Mouse (Mus musculus) intestine, embryonic 16.5 days (tissue): ENCODE measurements around the gene Zfp386. TPM values are rescaled to one million over a fixed set of nuclear protein-coding genes. Genes with fewer than 3 reads are reported as not detected.
"Not testable (repeated sequence)": the region's sequence is repeated elsewhere in the genome, so short reads cannot be mapped to it uniquely, and the experiment has no call there.

ENCODE experiments used
- ATAC-seq: fragments of 200-750 bp; cut with Nextera tagmentation; 2 replicates; pipeline ENCODE4 v1.8.0; 2017; ENCODE audit warnings: moderate TSS enrichment, moderate library complexity
- H3K27ac ChIP-seq: fragments of 300-500 bp; sonication (generic); 2 replicates; pipeline ENCODE4 v1.5.1; 2014; ENCODE audit warnings: mild to moderate bottlenecking, low read length
- H3K27me3 ChIP-seq: fragments of 300-500 bp; sonication (generic); replicated peaks from 2 replicates; pipeline ENCODE4 v1.6.1; 2014; ENCODE audit warnings: low read length, control low read depth, mixed read lengths; ENCODE audit not compliant: control insufficient read depth, insufficient read depth
- H3K36me3 ChIP-seq: fragments of 300-500 bp; sonication (generic); 2 replicates; pipeline ENCODE4 v1.6.1; 2014; ENCODE audit warnings: low read length, control low read depth; ENCODE audit not compliant: control insufficient read depth, insufficient read depth
- H3K4me1 ChIP-seq: fragments of 300-500 bp; sonication (generic); 2 replicates; pipeline ENCODE4 v1.6.1; 2014; ENCODE audit warnings: low read length, control low read depth, mixed read lengths; ENCODE audit not compliant: control insufficient read depth, insufficient read depth
- H3K4me2 ChIP-seq: fragments of 300-500 bp; sonication (generic); 2 replicates; pipeline ENCODE4 v1.6.1; 2014; ENCODE audit warnings: low read depth, low read length, control low read depth
- H3K4me3 ChIP-seq: fragments of 300-500 bp; sonication (generic); 2 replicates; pipeline ENCODE4 v1.5.1; 2014; ENCODE audit warnings: mild to moderate bottlenecking, low read length
- H3K9ac ChIP-seq: fragments of 300-500 bp; sonication (generic); 2 replicates; pipeline ENCODE4 v1.6.1; 2014; ENCODE audit warnings: low read depth, low read length
- H3K9me3 ChIP-seq: fragments of 300-500 bp; sonication (generic); 2 replicates; pipeline ENCODE4 v1.6.1; 2016; ENCODE audit warnings: low read length, control low read depth; ENCODE audit not compliant: control insufficient read depth
- WGBS: fragments of 180-500 bp; shearing (Covaris S2); extraction: QIAGEN DNeasy Blood & Tissue Kit; methylation state at CpG from one replicate; pipeline ENCODE4 v1.1.7; 2014; 5-methylcytosine and 5-hydroxymethylcytosine counted together
- polyA plus RNA-seq: library from polyadenylated mRNA; unstranded; fragments of >200 nt; fragmentation: Nextera tagmentation; extraction: Ambion mirVana; gene quantifications from 2 replicates; pipeline ENCODE4 v1.2.1, GENCODE M21; 2015

Gene Zfp386
- polyA plus RNA-seq, result 25.7 and 28.4 TPM in 2 replicates

DNA sequence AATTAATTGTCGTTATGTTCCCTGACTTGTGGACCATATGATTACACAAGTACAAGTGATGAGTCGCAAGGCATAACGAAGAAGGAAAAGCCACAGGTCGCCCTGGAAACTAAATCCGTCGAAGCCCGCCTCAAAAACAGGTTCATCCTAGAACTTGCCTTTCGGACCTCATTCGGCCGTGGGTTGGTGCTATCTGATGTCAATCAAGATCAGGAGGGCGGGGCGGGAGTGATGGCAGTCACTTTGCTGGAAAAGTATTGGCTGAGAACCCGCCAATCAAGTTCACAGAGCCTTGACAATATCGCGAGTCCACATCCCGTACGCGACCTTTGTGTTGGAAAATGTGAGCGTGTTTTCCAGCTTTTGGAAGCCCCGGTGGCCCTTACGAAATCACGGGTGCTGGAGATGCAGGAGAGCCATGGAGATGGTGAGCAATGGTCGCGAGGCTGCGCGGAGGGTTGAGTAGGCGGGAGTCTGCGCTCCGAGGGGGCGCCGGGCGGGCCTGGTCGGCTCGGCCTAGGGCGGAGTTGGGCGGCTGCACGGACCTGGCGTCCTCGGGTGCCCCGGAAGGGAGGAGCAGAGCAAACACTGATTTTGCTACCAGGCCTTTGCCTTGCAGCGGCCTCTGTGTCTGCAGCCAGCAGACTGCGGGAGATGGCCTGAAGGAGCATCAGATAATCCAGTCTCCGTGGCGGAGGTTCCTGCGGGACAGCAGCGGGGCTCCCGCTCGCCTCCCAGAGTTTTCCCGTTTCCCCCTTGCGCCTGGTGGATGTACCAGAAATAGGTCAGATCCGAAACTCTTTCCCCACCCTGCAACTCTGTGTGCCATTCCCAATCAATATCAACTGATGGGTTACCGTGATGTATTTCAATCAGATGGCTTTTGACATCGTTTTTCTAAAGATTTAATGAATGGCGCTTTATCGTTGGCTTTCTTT lies at the start of gene Zfp386:
Zfp386 (plus strand) TSS at position 285 of the 938 bp plus-strand sequence.
- H3K36me3 ChIP-seq, result no peaks in the 10 kb centered on the region
- no peaks in the 10 kb centered on the region for H3K27me3 ChIP-seq
- H3K4me3 ChIP-seq, result peak within 1 kb of the TSS; percentile 87
- peak; percentile 100 for ATAC-seq
- no peaks in the 10 kb centered on the region for H3K9me3 ChIP-seq
- H3K4me2 ChIP-seq, result peak within 1 kb of the TSS; percentile 71
- peak within 1 kb of the TSS; percentile 92 for H3K9ac ChIP-seq
- H3K4me1 ChIP-seq, result peaks cover 11% of the 10 kb centered on the region
- peak within 1 kb of the TSS; percentile 98 for H3K27ac ChIP-seq
- WGBS, result under 1% methylated on average over 54 of the region's 55 CpGs

DNA sequence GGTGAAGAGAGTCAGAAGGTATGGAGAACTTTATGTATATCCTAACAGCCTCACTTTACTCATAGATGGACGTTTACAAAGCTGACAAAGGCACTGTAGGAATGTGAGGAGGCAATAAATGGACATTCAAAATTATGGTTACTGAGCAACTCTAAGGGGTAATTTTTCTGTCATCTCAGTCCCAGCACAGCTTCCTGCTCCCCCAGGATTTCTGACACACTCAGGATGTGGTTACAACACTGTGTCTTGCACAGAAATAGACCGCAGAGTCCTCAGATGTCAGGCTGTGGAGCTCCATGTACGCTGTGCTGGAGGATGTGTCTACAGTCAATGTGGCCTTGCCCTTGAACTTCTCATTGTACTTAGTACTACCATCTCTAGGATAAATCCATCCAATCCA lies 47.7 kb upstream of the Zfp386 start:
- not testable (repeated sequence) for H3K9ac ChIP-seq, H3K27ac ChIP-seq, H3K27me3 ChIP-seq, ATAC-seq, H3K4me3 ChIP-seq, H3K4me2 ChIP-seq, H3K36me3 ChIP-seq, H3K4me1 ChIP-seq, H3K9me3 ChIP-seq
- 65% methylated on average over 3 of the region's 3 CpGs for WGBS

DNA sequence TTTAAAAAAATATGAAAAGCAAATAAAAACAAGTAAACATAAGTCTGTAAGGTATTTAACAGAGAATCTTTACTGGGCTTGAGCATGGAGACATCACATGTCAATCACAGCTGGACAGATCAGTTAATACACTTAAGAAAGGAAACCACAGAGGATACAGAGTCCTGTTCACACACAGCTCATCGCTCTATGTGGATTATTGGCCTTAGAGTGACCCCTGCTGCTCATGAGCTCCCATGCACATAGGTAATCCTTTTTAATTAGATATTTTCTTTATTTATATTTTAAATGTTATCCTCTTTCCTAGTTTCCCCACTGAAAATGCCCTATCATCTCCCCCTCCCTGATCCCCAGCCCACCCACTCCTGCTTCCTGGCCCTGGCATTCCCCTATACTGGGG lies 44.6 kb upstream of the Zfp386 start:
- H3K4me3 ChIP-seq, H3K27me3 ChIP-seq, H3K4me2 ChIP-seq, H3K4me1 ChIP-seq, ATAC-seq, H3K36me3 ChIP-seq, H3K27ac ChIP-seq, H3K9ac ChIP-seq, H3K9me3 ChIP-seq: not testable (repeated sequence)
- 80% methylated on average over 1 of the region's 1 CpGs for WGBS

DNA sequence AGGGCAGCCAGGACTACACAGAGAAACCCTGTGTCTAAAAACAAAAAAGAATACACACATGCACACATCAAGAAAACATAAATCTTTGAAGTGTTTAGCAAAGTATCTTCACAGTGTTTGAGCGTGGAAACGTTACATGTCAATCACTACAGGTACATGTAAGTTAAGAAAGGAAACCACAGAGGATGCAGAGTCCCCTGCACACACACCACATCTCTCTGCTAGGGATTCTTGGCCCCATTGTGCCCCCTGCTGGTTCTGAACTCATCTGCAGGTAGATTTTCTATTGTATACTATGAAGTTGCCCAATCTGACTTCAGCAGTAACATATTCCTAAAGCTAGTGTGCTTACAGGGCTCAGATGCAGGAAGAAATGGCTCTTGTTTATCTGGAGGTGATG lies 36.7 kb upstream of the Zfp386 start:
- no peak for ATAC-seq
- H3K27ac ChIP-seq, result no peak overlapping the region
- WGBS, result 88% methylated on average over 2 of the region's 2 CpGs
- no peak overlapping the region for H3K4me3 ChIP-seq
- H3K9ac ChIP-seq, result no peak overlapping the region
- H3K27me3 ChIP-seq, result no peaks in the 10 kb centered on the region
- no peaks in the 10 kb centered on the region for H3K4me1 ChIP-seq
- no peaks in the 10 kb centered on the region for H3K9me3 ChIP-seq
- no peak overlapping the region for H3K4me2 ChIP-seq
- no peaks in the 10 kb centered on the region for H3K36me3 ChIP-seq

DNA sequence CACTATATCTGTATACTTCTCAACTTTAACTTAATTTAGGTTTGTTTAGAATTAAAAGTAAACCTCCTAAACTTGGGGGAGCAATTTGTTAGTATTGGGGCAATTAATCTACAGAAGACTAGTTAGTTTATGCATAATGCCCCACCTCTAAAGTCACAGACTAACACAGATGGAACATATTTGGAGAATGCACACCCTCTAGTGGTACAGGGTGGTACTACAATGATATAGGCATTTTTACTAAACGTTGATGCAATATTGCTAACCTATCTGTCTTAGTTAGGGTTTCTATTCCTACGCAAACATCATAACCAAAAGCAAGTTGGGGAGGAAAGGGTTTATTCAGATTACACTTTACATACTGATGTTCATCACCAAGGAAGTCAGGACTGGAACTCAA lies 19.4 kb upstream of the Zfp386 start:
- ATAC-seq, result no peak

DNA sequence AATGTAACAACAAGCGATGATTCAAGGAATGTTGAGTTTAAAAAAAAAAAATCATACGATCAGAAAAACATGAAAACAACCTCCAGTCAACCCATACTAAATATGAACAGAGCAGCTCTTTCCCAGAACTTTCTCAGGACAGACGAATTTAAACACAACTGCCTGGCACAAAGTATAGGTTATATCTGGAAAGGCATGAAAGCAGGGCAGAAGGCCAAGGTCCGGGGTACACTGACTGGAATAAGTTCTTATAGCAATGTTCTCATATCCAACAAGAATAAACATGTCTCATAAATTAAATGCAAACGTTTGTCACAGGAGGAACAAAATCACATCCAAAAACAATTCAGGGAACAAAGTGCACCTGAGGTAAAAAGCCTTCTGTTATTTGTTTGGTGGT lies 12.2 kb upstream of the Zfp386 start:
- H3K4me1 ChIP-seq, result no peaks in the 10 kb centered on the region
- H3K27me3 ChIP-seq, result no peaks in the 10 kb centered on the region
- no peak overlapping the region for H3K4me2 ChIP-seq
- H3K9me3 ChIP-seq, result no peaks in the 10 kb centered on the region
- WGBS, result 71% methylated on average over 5 of the region's 5 CpGs
- no peak for ATAC-seq
- H3K36me3 ChIP-seq, result no peaks in the 10 kb centered on the region
- no peak overlapping the region for H3K27ac ChIP-seq
- no peak overlapping the region for H3K4me3 ChIP-seq
- no peak overlapping the region for H3K9ac ChIP-seq

More for the DNA sequence above, 19.4 kb upstream of the Zfp386 start:
- no peak overlapping the region for H3K4me3 ChIP-seq
- H3K9ac ChIP-seq, result no peak overlapping the region
- no peaks in the 10 kb centered on the region for H3K4me1 ChIP-seq
- H3K36me3 ChIP-seq, result no peaks in the 10 kb centered on the region
- 47% methylated on average over 2 of the region's 2 CpGs for WGBS
- H3K27me3 ChIP-seq, result no peaks in the 10 kb centered on the region
- H3K9me3 ChIP-seq, result no peaks in the 10 kb centered on the region
- no peak overlapping the region for H3K4me2 ChIP-seq
- H3K27ac ChIP-seq, result no peak overlapping the region

DNA sequence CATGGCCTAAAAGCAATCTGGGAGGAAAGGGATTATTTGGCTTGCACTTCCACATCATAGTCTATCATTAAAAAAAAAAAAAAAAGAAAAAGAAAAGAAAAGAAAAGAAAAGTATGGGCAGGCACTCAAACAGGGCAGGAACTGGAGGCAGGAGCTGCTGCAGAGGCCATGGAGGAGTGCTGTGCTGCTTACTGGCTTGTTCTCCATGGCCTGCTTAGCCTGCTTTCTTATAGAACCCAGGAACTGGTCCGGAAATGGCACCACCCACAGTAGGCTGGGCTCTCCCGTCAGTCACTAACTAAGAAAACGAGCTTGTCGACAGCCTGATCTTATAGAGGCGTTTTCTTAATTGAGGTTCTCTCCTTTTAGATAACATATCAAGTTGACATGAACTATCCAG lies 2.7 kb upstream of the Zfp386 start:
- no peak overlapping the region for H3K27ac ChIP-seq
- H3K27me3 ChIP-seq, result no peaks in the 10 kb centered on the region
- ATAC-seq, result no peak
- H3K4me1 ChIP-seq, result peaks cover 11% of the 10 kb centered on the region
- no peak overlapping the region for H3K9ac ChIP-seq
- WGBS, result 75% methylated on average over 5 of the region's 5 CpGs
- no peaks in the 10 kb centered on the region for H3K9me3 ChIP-seq
- no peak overlapping the region for H3K4me3 ChIP-seq
- H3K36me3 ChIP-seq, result no peaks in the 10 kb centered on the region
- no peak overlapping the region for H3K4me2 ChIP-seq

DNA sequence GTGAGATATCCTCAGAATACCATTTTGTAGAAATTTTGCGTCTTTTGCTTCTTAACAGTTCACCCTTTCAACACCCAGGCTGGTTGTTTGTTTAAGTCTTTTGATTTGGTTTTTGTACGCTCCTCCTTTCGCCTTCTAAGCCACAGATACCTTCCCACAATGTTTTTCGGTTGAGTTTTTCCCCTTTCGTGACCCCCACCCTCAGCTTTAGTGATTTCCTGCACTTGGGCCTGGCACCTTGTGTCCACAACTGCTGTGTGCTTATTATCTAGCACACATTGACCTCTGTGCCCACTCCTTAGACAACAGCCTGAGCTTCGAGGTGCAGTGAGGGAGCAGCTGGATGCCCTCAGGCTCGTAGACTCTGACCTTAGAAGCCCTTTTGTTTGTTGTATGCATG lies 1.2 kb downstream of the Zfp386 start:
- H3K4me1 ChIP-seq, result peaks cover 11% of the 10 kb centered on the region
- no peaks in the 10 kb centered on the region for H3K36me3 ChIP-seq
- H3K27ac ChIP-seq, result 0 out of 2 replicates have a peak overlapping the region, but pooled peaks have one; percentile 30
- no peaks in the 10 kb centered on the region for H3K27me3 ChIP-seq
- H3K9me3 ChIP-seq, result no peaks in the 10 kb centered on the region
- peak overlapping the region; percentile 71 for H3K4me2 ChIP-seq
- peak overlapping the region; percentile 87 for H3K4me3 ChIP-seq
- WGBS, result 49% methylated on average over 7 of the region's 7 CpGs
- no peak for ATAC-seq
- H3K9ac ChIP-seq, result peak overlapping the region; percentile 92; the same call in 1 of the 2 replicates

DNA sequence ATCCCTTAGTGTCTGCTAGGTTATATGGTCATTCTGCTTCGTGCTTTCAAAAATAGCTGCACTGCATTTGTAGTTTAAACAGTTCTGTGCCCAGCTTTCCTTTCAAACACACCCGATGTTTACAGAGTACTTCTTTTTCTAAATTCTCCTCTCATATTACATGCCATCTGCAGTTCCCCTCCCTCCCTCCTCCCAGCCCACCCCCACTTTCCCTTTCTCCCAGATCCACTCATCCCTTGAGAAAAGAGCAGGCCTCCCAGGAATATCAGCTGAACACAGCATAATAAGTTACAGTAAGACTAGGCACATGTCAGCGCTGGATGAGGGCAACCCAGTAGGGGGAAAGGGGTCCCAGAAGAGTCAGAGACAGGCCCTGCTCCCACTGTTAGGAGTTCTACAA lies 1.7 kb downstream of the Zfp386 start:
- peak overlapping the region; percentile 71; the same call in 1 of the 2 replicates for H3K4me2 ChIP-seq
- H3K27me3 ChIP-seq, result no peaks in the 10 kb centered on the region
- 48% methylated on average over 3 of the region's 3 CpGs for WGBS
- ATAC-seq, result no peak
- H3K9ac ChIP-seq, result peak overlapping the region; percentile 92
- peaks cover 11% of the 10 kb centered on the region for H3K4me1 ChIP-seq
- no peaks in the 10 kb centered on the region for H3K9me3 ChIP-seq
- H3K27ac ChIP-seq, result no peak overlapping the region
- no peaks in the 10 kb centered on the region for H3K36me3 ChIP-seq
- no peak overlapping the region for H3K4me3 ChIP-seq
